Mouse (Mus musculus) Patski (cell line): ENCODE results near the gene Gm21312. TPM values are rescaled to one million over a fixed set of nuclear protein-coding genes. Genes with fewer than 3 reads are reported as not detected.
"Not testable (repeated sequence)": the region's sequence is repeated elsewhere in the genome, so short reads cannot be mapped to it uniquely, and the experiment has no call there.

Source experiments
- ATAC-seq: fragments of 100-300 bp; one replicate; pipeline ENCODE4 v1.8.0; 2021
- CTCF ChIA-PET: fragments of 350-600 bp; sonication (Branson Sonifier 250); formaldehyde crosslinking; loops from one replicate; lab custom pipeline; 2022; ENCODE audit warnings: inconsistent platforms; lab: Charles Lee
- POLR2A ChIA-PET: fragments of 350-600 bp; sonication (Branson Sonifier 250); formaldehyde crosslinking; loops from one replicate; lab custom pipeline; 2022; ENCODE audit warnings: antibody characterized with exemption, inconsistent platforms; lab: Charles Lee
- DNase-seq: peaks from one replicate; pipeline ENCODE4 v3.0.0-alpha.2; 2011; ENCODE audit warnings: low read depth, low spot score
- H3K27me3 ChIP-seq: fragments of 371-371 bp; one replicate; pipeline ENCODE4 v1.5.1; 2021
- CTCF ChIP-seq: fragments of 100-300 bp; IDR thresholded peaks from one replicate; pipeline ENCODE4 v1.5.1; 2021
- in situ Hi-C: fragments of 300-500 bp; cut with MboI; formaldehyde crosslinking; loops from 3 replicates; pipeline ENCODE4 v1.11.1; 2018; ENCODE audit warnings: low pct_unique_long_range_greater_than_20kb, mixed read lengths
- polyA plus RNA-seq: library from polyadenylated mRNA; unstranded; gene quantifications from one replicate; pipeline ENCODE4 v1.2.3, GENCODE M21; 2021

Gene Gm21312
- polyA plus RNA-seq: not detected

- in situ Hi-C loops, POLR2A ChIA-PET, DNase-seq, ATAC-seq, H3K27me3 ChIP-seq, CTCF ChIA-PET: not testable (repeated sequence)
These were observed at the start of gene Gm21312 for GRCm38 (mm10) chr10:104176724-104177123. Gene Gm21312, plus strand, starts transcription at chr10:104177024.

GRCm38 (mm10) chr10:104142687-104143086, 34.1 kb upstream of the Gm21312 start, which contains the start of gene Gm21293:
Gene Gm21293, plus strand, starts transcription at chr10:104142987.
- CTCF ChIA-PET, ATAC-seq, DNase-seq, H3K27me3 ChIP-seq, in situ Hi-C loops, POLR2A ChIA-PET: not testable (repeated sequence)

- CTCF ChIA-PET, ATAC-seq, in situ Hi-C loops, DNase-seq, POLR2A ChIA-PET, H3K27me3 ChIP-seq: not testable (repeated sequence)
These were observed 25.6 kb upstream of the Gm21312 start, which contains the start of gene Gm6763 for GRCm38 (mm10) chr10:104151197-104151596. Gene Gm6763, plus strand, starts transcription at chr10:104151497.

- DNase-seq, CTCF ChIA-PET, POLR2A ChIA-PET, ATAC-seq, in situ Hi-C loops, H3K27me3 ChIP-seq: not testable (repeated sequence)
These were observed 17.1 kb upstream of the Gm21312 start, which contains the start of gene Gm8764 for GRCm38 (mm10) chr10:104159706-104160105. Gene Gm8764, plus strand, starts transcription at chr10:104160006.

- ATAC-seq, H3K27me3 ChIP-seq, POLR2A ChIA-PET, CTCF ChIA-PET, in situ Hi-C loops, DNase-seq: not testable (repeated sequence)
These were observed 8.6 kb upstream of the Gm21312 start, which contains the start of gene Gm21304 for GRCm38 (mm10) chr10:104168215-104168614. Gene Gm21304, plus strand, starts transcription at chr10:104168515.

- ATAC-seq, POLR2A ChIA-PET, in situ Hi-C loops, H3K27me3 ChIP-seq, DNase-seq, CTCF ChIA-PET: not testable (repeated sequence)
These were observed 8.4 kb downstream of the Gm21312 start, which contains the start of gene Gm20765 for GRCm38 (mm10) chr10:104185233-104185632. Gene Gm20765, plus strand, starts transcription at chr10:104185533.

- DNase-seq, ATAC-seq, POLR2A ChIA-PET, CTCF ChIA-PET, in situ Hi-C loops, H3K27me3 ChIP-seq: not testable (repeated sequence)
These were observed 16.9 kb downstream of the Gm21312 start, which contains the start of gene Gm4340 for GRCm38 (mm10) chr10:104193742-104194141. Gene Gm4340, plus strand, starts transcription at chr10:104194042.

- ChIA-PET CTCF (no interaction called here), POLR2A (no interaction called here)
- DNase-seq (no peak), ATAC-seq (no peak)
- in situ Hi-C loops: no loop called here
- TF ChIP-seq CTCF: no peak
- H3K27me3 ChIP-seq: no peaks in the 10 kb centered on the region
These were observed 32.8 kb downstream of the Gm21312 start for GRCm38 (mm10) chr10:104209655-104210054.

- ChIA-PET CTCF (no interaction called here), POLR2A (no interaction called here)
- DNase-seq (no peak), ATAC-seq (no peak)
- H3K27me3 ChIP-seq: no peaks in the 10 kb centered on the region
- in situ Hi-C loops: no loop called here
- TF ChIP-seq CTCF: no peak
These were observed 33.6 kb downstream of the Gm21312 start for GRCm38 (mm10) chr10:104210268-104210990.

GRCm38 (mm10) chr10:104214527-104214926, 37.7 kb downstream of the Gm21312 start:
- H3K27me3 ChIP-seq: no peaks in the 10 kb centered on the region
- DNase-seq: no peak
- ATAC-seq: no peak
- CTCF ChIA-PET: no interaction called here
- POLR2A ChIA-PET: no interaction called here
- in situ Hi-C loops: no loop called here
- TF ChIP-seq CTCF: no peak

- in situ Hi-C loops: no loop called here
- DNase-seq: no peak
- H3K27me3 ChIP-seq: no peaks in the 10 kb centered on the region
- no peak for TF ChIP-seq CTCF
- no peak for ATAC-seq
- POLR2A ChIA-PET: no interaction called here
- CTCF ChIA-PET: no interaction called here
These were observed 43.6 kb downstream of the Gm21312 start for GRCm38 (mm10) chr10:104220303-104221021.

Other genes with a start within 250 kb of the Gm21312 start
- not detected for gene Gm21293, start 34.0 kb upstream of the Gm21312 start, polyA plus RNA-seq
- gene Gm6763, start 25.5 kb upstream of the Gm21312 start, polyA plus RNA-seq: not detected
- not detected for gene Gm8764, start 17.0 kb upstream of the Gm21312 start, polyA plus RNA-seq
- not detected for gene Gm21304, start 8.5 kb upstream of the Gm21312 start, polyA plus RNA-seq
- gene Gm20765, start 8.5 kb downstream of the Gm21312 start, polyA plus RNA-seq: not detected
- gene Gm4340, start 17.0 kb downstream of the Gm21312 start, polyA plus RNA-seq: not detected